Mouse (Mus musculus) ES-Bruce4 (cell line): ENCODE measurements at regions not wholly inside any gene's neighbourhood (a gene's known extent, or its start where the extent isn't known, plus 50 kb on each side); places are given as distances from the start of the nearest gene placed in this dataset.

Experiments used
- CTCF ChIP-seq: IDR thresholded peaks from one replicate; pipeline ENCODE4 v1.8.1; 2011; ENCODE audit warnings: low read depth, low read length
- EP300 ChIP-seq: IDR thresholded peaks from 2 replicates; pipeline ENCODE4 v1.6.1; 2011; ENCODE audit warnings: low read depth, low read length; ENCODE audit not compliant: insufficient read depth
- POLR2A ChIP-seq: IDR thresholded peaks from one replicate; pipeline ENCODE4 v1.8.1; 2011; ENCODE audit warnings: low read length; ENCODE audit not compliant: insufficient read depth

- TF ChIP-seq POLR2A (no peak), CTCF (no peak), EP300 (no peak)
These were observed 63.5 kb upstream of the 1700021F07Rik start for GRCm38 (mm10) chr2:173458861-173459260.
